Mouse (Mus musculus): ENCODE measurements around the gene Olfr689. TPM values are rescaled to one million over a fixed set of nuclear protein-coding genes. Genes with fewer than 3 reads are reported as not detected.

Gene Olfr689
- polyA plus RNA-seq, 1 experiment from 2014 or later = not detected

DNA sequence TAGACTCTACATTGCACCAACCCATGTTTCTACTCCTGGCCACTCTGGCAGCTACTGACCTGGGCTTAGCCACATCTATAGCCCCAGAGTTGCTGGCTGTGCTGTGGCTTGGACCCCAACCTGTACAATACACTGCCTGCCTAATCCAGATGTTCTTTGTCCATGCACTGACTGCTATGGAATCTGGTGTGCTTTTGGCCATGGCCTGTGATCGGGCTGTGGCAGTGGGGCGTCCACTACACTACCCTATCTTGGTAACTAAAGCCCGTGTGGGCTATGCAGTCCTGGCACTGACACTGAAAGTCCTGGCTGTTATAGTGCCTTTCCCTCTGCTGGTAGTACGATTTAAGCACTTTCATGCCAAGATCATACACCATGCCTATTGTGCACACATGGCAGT, 57.6 kb downstream of the Olfr689 start:
- H3K36me3 ChIP-seq (replicated peaks) = peaks cover 20% of the 10 kb centered on the region
- no peaks in the 10 kb centered on the region for H3K27me3 ChIP-seq (replicated peaks; ENCODE audit: low read depth, poor library complexity, severe bottlenecking)
- WGBS = 92% methylated on average over 4 of the region's 4 CpGs
- no peak for DNase-seq (ENCODE audit: low spot score)
- H3K9me3 ChIP-seq = no peaks in the 10 kb centered on the region
- H3K4me3 ChIP-seq = no peak overlapping the region
- no peak overlapping the region for H3K27ac ChIP-seq (replicated peaks)
- H3K4me1 ChIP-seq = no peaks in the 10 kb centered on the region

Other genes starting within 250 kb of the Olfr689 start
- not detected in 2 replicates for gene Olfr678, start 246.7 kb upstream of the Olfr689 start, polyA plus RNA-seq (2016; fragmentation: Nextera tagmentation; extraction: Ambion mirVana)
- gene Olfr679, start 230.0 kb upstream of the Olfr689 start, polyA plus RNA-seq (2016; fragmentation: Nextera tagmentation; extraction: Ambion mirVana) = 0.05 TPM in 1 of 2 replicates, not detected in the other
- gene Olfr680-ps1, start 218.3 kb upstream of the Olfr689 start, polyA plus RNA-seq (2016; fragmentation: Nextera tagmentation; extraction: Ambion mirVana) = not detected in 2 replicates
- not detected in 2 replicates for gene Olfr681, start 194.3 kb upstream of the Olfr689 start, polyA plus RNA-seq (2016; fragmentation: Nextera tagmentation; extraction: Ambion mirVana)
- gene Olfr683, start 164.2 kb upstream of the Olfr689 start, polyA plus RNA-seq (2016; fragmentation: Nextera tagmentation; extraction: Ambion mirVana) = not detected in 2 replicates
- gene Olfr684, start 147.5 kb upstream of the Olfr689 start, polyA plus RNA-seq (2016; fragmentation: Nextera tagmentation; extraction: Ambion mirVana) = not detected in 2 replicates
- gene Olfr685, start 125.2 kb upstream of the Olfr689 start, polyA plus RNA-seq (2016; fragmentation: Nextera tagmentation; extraction: Ambion mirVana) = not detected in 2 replicates
- not detected in 2 replicates for gene Olfr686, start 103.7 kb upstream of the Olfr689 start, polyA plus RNA-seq (2016; fragmentation: Nextera tagmentation; extraction: Ambion mirVana)
- gene Olfr688, start 23.1 kb upstream of the Olfr689 start, polyA plus RNA-seq (2016; fragmentation: Nextera tagmentation; extraction: Ambion mirVana) = not detected in 2 replicates
- gene Olfr690, start 22.9 kb downstream of the Olfr689 start, polyA plus RNA-seq (2016; fragmentation: Nextera tagmentation; extraction: Ambion mirVana) = not detected in 2 replicates
- gene Olfr691, start 31.1 kb downstream of the Olfr689 start, polyA plus RNA-seq (2016; fragmentation: Nextera tagmentation; extraction: Ambion mirVana) = not detected in 2 replicates
- gene Olfr692, start 57.1 kb downstream of the Olfr689 start, polyA plus RNA-seq (2016; fragmentation: Nextera tagmentation; extraction: Ambion mirVana) = not detected in 2 replicates
- not detected in 2 replicates for gene Gm5901, start 63.9 kb downstream of the Olfr689 start, polyA plus RNA-seq (2016; fragmentation: Nextera tagmentation; extraction: Ambion mirVana)
- 44.0 and 44.8 TPM in 2 replicates for gene Fam160a2, start 88.9 kb downstream of the Olfr689 start, polyA plus RNA-seq (2016; fragmentation: Nextera tagmentation; extraction: Ambion mirVana)
- 0.12 TPM in 1 of 2 replicates, not detected in the other for gene Cnga4, start 93.4 kb downstream of the Olfr689 start, polyA plus RNA-seq (2016; fragmentation: Nextera tagmentation; extraction: Ambion mirVana)
- 0.47 and 0.87 TPM in 2 replicates for gene Cckbr, start 114.6 kb downstream of the Olfr689 start, polyA plus RNA-seq (2016; fragmentation: Nextera tagmentation; extraction: Ambion mirVana)
- 17.3 and 17.7 TPM in 2 replicates for gene Cavin3, start 171.1 kb downstream of the Olfr689 start, polyA plus RNA-seq (2016; fragmentation: Nextera tagmentation; extraction: Ambion mirVana)
- gene Smpd1, start 243.2 kb downstream of the Olfr689 start, polyA plus RNA-seq (2016; fragmentation: Nextera tagmentation; extraction: Ambion mirVana) = 30.3 and 33.1 TPM in 2 replicates

All from embryonic facial prominence, embryonic 10.5 days (tissue).